Mouse (Mus musculus) G1E-ER4 (cell line): ENCODE data around the gene Aldh1a3. TPM values are rescaled to one million over a fixed set of nuclear protein-coding genes. Genes with fewer than 3 reads are reported as not detected.

Experiments used
- GATA1 ChIP-seq: IDR thresholded peaks from one replicate; pipeline ENCODE4 v1.8.0; 2012; ENCODE audit warnings: low read length, inconsistent platforms
- polyA plus RNA-seq: library from polyadenylated mRNA; stranded (reverse); fragments of >175 nt; gene quantifications from 2 replicates; pipeline ENCODE4 v1.2.3, GENCODE M21; 2012

The Aldh1a3 gene
- polyA plus RNA-seq, 1 experiment = not detected

DNA sequence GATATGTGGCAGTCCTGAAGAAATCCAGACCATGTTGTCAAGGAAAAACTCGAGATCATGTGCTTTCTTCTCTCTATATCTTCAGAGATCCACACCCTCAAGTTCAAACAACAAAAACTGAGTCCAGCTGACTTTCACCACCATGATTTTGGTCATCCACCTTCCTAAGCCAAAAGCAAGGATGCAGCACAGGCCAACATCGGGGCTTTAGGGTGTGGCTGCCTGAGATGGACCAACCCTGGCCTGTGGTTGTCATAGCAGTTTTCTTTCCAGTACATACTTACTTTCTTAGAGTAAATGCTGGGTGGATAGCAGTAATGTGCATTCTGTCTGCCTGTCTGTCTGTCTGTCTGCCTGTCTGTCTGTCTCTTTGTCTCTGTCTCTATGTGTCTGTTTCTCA lies 61.9 kb downstream of the Aldh1a3 start:
- TF ChIP-seq GATA1 = no peak

DNA sequence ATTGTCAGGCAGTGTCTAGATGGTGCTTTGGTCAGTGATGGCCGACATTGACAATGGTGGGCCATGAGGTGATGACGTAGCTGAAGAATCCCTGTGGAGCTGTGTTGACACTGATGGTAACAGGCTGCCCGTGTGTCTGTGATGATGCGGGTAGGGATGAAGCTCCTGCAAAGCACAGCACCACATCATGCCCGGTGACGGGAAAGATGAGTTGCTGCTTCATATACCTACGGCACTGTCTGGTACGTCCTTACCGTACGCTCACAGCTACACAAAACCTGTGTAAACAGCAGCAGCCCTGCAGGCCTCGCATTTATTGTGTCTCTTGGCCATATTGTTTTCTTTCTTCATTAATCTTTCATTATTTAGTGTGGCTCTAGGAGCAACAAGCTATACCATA lies 62.8 kb downstream of the Aldh1a3 start:
- TF ChIP-seq GATA1 = no peak

DNA sequence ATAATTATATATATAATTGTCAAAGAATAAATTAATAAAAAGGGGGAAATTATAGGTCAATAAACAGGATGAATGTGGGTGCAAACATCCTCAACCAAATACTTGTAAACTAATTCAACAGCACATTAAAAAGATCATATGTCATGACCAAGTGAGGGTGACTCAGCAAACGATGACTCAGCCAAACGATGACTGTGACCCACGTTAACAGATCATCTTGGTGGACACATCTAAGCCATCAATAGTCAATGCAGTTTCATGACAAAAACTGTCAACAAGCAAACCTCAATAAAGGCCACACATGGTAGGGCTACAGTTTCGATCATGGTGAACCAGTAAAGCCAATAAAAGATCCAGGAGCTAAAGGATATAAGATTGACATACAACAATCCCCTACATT lies 68.3 kb downstream of the Aldh1a3 start:
- no peak for TF ChIP-seq GATA1

DNA sequence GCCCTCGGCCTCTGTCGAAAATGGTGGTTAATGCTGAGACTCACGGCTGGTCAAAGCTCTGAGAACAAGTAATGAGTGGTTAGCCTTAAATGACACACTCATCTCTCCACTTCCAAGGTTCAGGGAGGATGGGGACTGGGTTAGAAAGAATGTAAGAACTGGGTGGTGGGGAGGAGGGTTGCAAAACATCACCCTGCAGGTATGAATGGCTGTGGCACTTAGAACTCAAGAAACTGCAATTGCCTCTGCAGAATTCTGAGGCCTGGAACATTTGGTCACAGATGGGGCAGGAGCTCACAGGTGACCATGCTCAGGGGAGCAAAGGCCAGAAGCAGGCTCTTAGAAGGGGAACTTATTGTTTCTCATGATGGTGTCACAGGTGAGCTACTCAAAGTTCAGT lies 68.9 kb downstream of the Aldh1a3 start:
- no peak for TF ChIP-seq GATA1

DNA sequence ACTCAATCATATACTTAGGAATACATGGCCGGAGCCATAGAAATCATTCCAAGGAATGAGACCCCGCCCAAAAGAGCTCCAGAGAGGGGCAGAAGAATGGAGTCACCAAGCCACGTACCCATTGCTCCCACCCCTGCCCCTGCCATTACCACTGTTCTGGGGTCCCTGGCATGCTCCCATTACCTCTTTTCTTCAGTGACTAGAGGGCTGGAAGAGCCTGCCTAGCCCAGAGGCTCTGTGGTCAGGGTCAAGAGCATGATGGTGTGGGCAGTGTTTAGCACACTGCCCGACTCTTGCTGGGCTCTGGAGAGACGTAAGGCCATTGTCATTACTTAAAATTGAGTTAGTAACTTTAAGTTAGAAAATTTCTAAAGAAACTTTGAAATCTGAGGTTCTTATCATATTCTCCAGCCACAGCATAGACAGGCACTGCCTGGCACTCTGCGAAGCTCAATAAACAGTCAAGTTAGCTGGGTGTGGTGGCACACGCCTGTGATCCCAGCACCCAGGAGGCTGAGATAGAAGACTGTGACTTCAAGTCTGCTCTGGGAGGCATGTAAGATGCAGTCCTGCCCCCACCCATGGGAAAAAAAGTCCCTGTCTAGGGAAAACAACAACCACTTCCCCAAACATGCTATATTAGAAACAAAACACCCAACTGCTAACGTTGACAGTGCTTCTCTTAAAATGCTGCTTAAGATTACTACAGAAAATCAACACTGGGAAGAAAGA lies 71.4 kb downstream of the Aldh1a3 start:
- TF ChIP-seq GATA1 = no peak

GRCm38 (mm10) chr7:66354911-66355310 lies 72.4 kb downstream of the Aldh1a3 start:
- TF ChIP-seq GATA1 = no peak

DNA sequence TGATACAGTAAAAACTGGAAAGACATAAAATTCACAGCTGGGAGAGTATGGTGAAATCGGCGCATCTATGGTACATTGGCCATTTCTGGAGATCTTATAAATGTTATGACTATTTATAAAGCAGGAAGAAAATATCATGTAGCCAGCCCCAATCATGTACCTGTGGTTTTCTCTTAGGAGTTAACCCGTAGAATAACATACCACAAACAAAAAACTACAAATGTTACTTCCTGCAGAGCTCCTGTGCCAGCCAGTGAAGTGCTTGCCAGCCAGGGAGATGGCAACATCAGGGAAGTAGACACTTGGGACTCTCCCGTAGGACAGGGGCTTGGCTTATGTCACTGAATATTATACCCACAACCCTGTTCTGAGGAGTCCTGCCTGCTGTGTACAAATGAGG lies 76.2 kb downstream of the Aldh1a3 start:
- TF ChIP-seq GATA1 = no peak

- no peak for TF ChIP-seq GATA1
Observed at GRCm38 (mm10) chr7:66349670-66350069, 77.6 kb downstream of the Aldh1a3 start.

DNA sequence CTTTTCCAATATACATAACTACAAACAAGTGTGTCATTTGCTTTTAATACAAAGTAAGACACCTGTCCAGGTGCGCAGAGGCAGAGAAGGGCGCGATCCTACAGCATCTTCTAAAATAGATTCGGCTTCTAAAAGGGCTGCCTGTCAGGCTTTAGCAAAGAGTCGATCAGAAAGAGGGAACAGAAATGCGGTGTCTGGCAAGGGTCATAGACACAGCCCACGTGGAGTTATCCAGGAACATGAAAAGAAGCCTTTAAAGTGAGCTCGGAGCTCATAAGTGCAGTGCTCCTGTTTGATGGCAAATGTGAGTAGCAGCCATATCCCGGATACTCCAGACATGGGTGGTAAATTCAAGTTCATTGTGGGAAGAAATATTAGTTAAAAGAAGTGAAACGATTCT lies 78.7 kb downstream of the Aldh1a3 start:
- TF ChIP-seq GATA1 = no peak

- no peak for TF ChIP-seq GATA1
Observed at GRCm38 (mm10) chr7:66346959-66347663, 80.2 kb downstream of the Aldh1a3 start.

GRCm38 (mm10) chr7:66343307-66343706 lies 84.0 kb downstream of the Aldh1a3 start:
- no peak for TF ChIP-seq GATA1

GRCm38 (mm10) chr7:66342831-66343230 lies 84.5 kb downstream of the Aldh1a3 start:
- no peak for TF ChIP-seq GATA1

- TF ChIP-seq GATA1 = no peak
Observed at GRCm38 (mm10) chr7:66342323-66342722, 85.0 kb downstream of the Aldh1a3 start.

Other genes with a start within 250 kb of the Aldh1a3 start
- not detected in 2 replicates for gene Gm10974, start 61.6 kb downstream of the Aldh1a3 start, polyA plus RNA-seq
- gene Lrrk1, start 39.2 kb downstream of the Aldh1a3 start, polyA plus RNA-seq = not detected in 2 replicates